Mouse (Mus musculus) spleen, adult 2 months (tissue): ENCODE measurements around the gene Arfgap1.

Experiments
- CTCF ChIP-seq: fragments of 200-500 bp; IDR thresholded peaks from 2 replicates; pipeline ENCODE4 v1.5.1; 2011; ENCODE audit warnings: mild to moderate bottlenecking, inconsistent platforms; ENCODE audit not compliant: insufficient read depth, insufficient read length, insufficient replicate concordance; ENCODE audit errors: extremely low read depth
- POLR2A ChIP-seq: fragments of 200-500 bp; IDR thresholded peaks from 2 replicates; pipeline ENCODE4 v1.6.1; 2011; ENCODE audit warnings: low read depth, low read length, inconsistent platforms

- TF ChIP-seq CTCF (no peak), POLR2A (no peak)
These were observed 19.4 kb downstream of the Arfgap1 start, which contains the start of gene Col20a1 for GRCm38 (mm10) chr2:180986449-180986848.
